Mouse (Mus musculus): ENCODE data around the gene Tnfrsf22. TPM values are rescaled to one million over a fixed set of nuclear protein-coding genes. Genes with fewer than 3 reads are reported as not detected.
A peak's percentile ranks its signal among the peaks of the same experiment; 100 is the strongest.

Tnfrsf22 gene
- polyA plus RNA-seq, 1 experiment from 2014 or later, result 15.1 TPM

GRCm38 (mm10) chr7:143624561-143624960, 24.9 kb downstream of the Tnfrsf22 start:
- ATAC-seq (ENCODE audit: low FRiP score, low TSS enrichment), result no peak
- H3K9me3 ChIP-seq (ENCODE audit: control insufficient read depth, low read length), result no peaks in the 10 kb centered on the region
- H3K27ac ChIP-seq (ENCODE audit: low read depth, low read length), result no peak overlapping the region
- H3K4me2 ChIP-seq (replicated peaks; ENCODE audit: low read depth, low read length), result no peak overlapping the region
- H3K4me3 ChIP-seq (ENCODE audit: low read length), result no peak overlapping the region
- no peaks in the 10 kb centered on the region for H3K36me3 ChIP-seq (ENCODE audit: control insufficient read depth, insufficient read depth, low read length)
- no peak overlapping the region for H3K9ac ChIP-seq (ENCODE audit: low read depth, low read length)
- 79% methylated on average over 3 of the region's 3 CpGs for WGBS
- H3K4me1 ChIP-seq (ENCODE audit: control insufficient read depth, insufficient read depth, low read length), result no peaks in the 10 kb centered on the region
- no peaks in the 10 kb centered on the region for H3K27me3 ChIP-seq (ENCODE audit: control insufficient read depth, insufficient read depth, low read length)

GRCm38 (mm10) chr7:143620951-143621350, 28.5 kb downstream of the Tnfrsf22 start:
- H3K27ac ChIP-seq (ENCODE audit: low read depth, low read length), result no peak overlapping the region
- H3K9ac ChIP-seq (ENCODE audit: low read depth, low read length), result no peak overlapping the region
- no peaks in the 10 kb centered on the region for H3K27me3 ChIP-seq (ENCODE audit: control insufficient read depth, insufficient read depth, low read length)
- H3K4me1 ChIP-seq (ENCODE audit: control insufficient read depth, insufficient read depth, low read length), result no peaks in the 10 kb centered on the region
- no peak overlapping the region for H3K4me3 ChIP-seq (ENCODE audit: low read length)
- ATAC-seq (ENCODE audit: low FRiP score, low TSS enrichment), result no peak
- no peaks in the 10 kb centered on the region for H3K9me3 ChIP-seq (ENCODE audit: control insufficient read depth, low read length)
- 72% methylated on average over 1 of the region's 1 CpGs for WGBS
- no peak overlapping the region for H3K4me2 ChIP-seq (replicated peaks; ENCODE audit: low read depth, low read length)
- H3K36me3 ChIP-seq (ENCODE audit: control insufficient read depth, insufficient read depth, low read length), result no peaks in the 10 kb centered on the region

- no peak overlapping the region for H3K4me3 ChIP-seq (ENCODE audit: low read length)
These were observed 34.9 kb downstream of the Tnfrsf22 start for GRCm38 (mm10) chr7:143614404-143615135.

GRCm38 (mm10) chr7:143612215-143612614, 37.2 kb downstream of the Tnfrsf22 start:
- WGBS, result 56% methylated on average over 3 of the region's 3 CpGs
- no peak overlapping the region for H3K4me2 ChIP-seq (replicated peaks; ENCODE audit: low read depth, low read length)
- ATAC-seq (ENCODE audit: low FRiP score, low TSS enrichment), result no peak

More at GRCm38 (mm10) chr7:143614404-143615135, 34.9 kb downstream of the Tnfrsf22 start:
- 53% methylated on average over 9 of the region's 9 CpGs for WGBS
- Histone ChIP-seq H3K9me3 (ENCODE audit: control insufficient read depth, low read length) (no peaks in the 10 kb centered on the region), H3K4me1 (ENCODE audit: control insufficient read depth, insufficient read depth, low read length) (0 out of 2 replicates have a peak, but pooled peaks cover 5% of the 10 kb centered on the region), H3K27ac (ENCODE audit: low read depth, low read length) (peak overlapping the region; percentile 42), H3K9ac (ENCODE audit: low read depth, low read length) (no peak overlapping the region), H3K27me3 (ENCODE audit: control insufficient read depth, insufficient read depth, low read length) (no peaks in the 10 kb centered on the region), H3K4me2 (replicated peaks; ENCODE audit: low read depth, low read length) (no peak overlapping the region), H3K36me3 (ENCODE audit: control insufficient read depth, insufficient read depth, low read length) (no peaks in the 10 kb centered on the region)
- ATAC-seq (ENCODE audit: low FRiP score, low TSS enrichment), result 0 out of 2 replicates have a peak, but pooled peaks have one; percentile 28

GRCm38 (mm10) chr7:143605321-143605720, 44.1 kb downstream of the Tnfrsf22 start:
- no peaks in the 10 kb centered on the region for H3K9me3 ChIP-seq (ENCODE audit: control insufficient read depth, low read length)
- no peaks in the 10 kb centered on the region for H3K36me3 ChIP-seq (ENCODE audit: control insufficient read depth, insufficient read depth, low read length)
- H3K27ac ChIP-seq (ENCODE audit: low read depth, low read length), result no peak overlapping the region
- no peak for ATAC-seq (ENCODE audit: low FRiP score, low TSS enrichment)
- WGBS, result 77% methylated on average over 3 of the region's 3 CpGs
- H3K9ac ChIP-seq (ENCODE audit: low read depth, low read length), result no peak overlapping the region
- no peaks in the 10 kb centered on the region for H3K4me1 ChIP-seq (ENCODE audit: control insufficient read depth, insufficient read depth, low read length)
- H3K4me2 ChIP-seq (replicated peaks; ENCODE audit: low read depth, low read length), result no peak overlapping the region
- H3K27me3 ChIP-seq (ENCODE audit: control insufficient read depth, insufficient read depth, low read length), result no peaks in the 10 kb centered on the region
- no peak overlapping the region for H3K4me3 ChIP-seq (ENCODE audit: low read length)

More at GRCm38 (mm10) chr7:143612215-143612614, 37.2 kb downstream of the Tnfrsf22 start:
- Histone ChIP-seq H3K4me3 (ENCODE audit: low read length) (no peak overlapping the region), H3K27me3 (ENCODE audit: control insufficient read depth, insufficient read depth, low read length) (no peaks in the 10 kb centered on the region), H3K4me1 (ENCODE audit: control insufficient read depth, insufficient read depth, low read length) (0 out of 2 replicates have a peak, but pooled peaks cover 5% of the 10 kb centered on the region), H3K27ac (ENCODE audit: low read depth, low read length) (no peak overlapping the region), H3K36me3 (ENCODE audit: control insufficient read depth, insufficient read depth, low read length) (no peaks in the 10 kb centered on the region), H3K9ac (ENCODE audit: low read depth, low read length) (no peak overlapping the region), H3K9me3 (ENCODE audit: control insufficient read depth, low read length) (no peaks in the 10 kb centered on the region)

- ATAC-seq (ENCODE audit: low FRiP score, low TSS enrichment), result no peak
- Histone ChIP-seq H3K9ac (ENCODE audit: low read depth, low read length) (no peak overlapping the region), H3K27ac (ENCODE audit: low read depth, low read length) (no peak overlapping the region), H3K9me3 (ENCODE audit: control insufficient read depth, low read length) (no peaks in the 10 kb centered on the region), H3K36me3 (ENCODE audit: control insufficient read depth, insufficient read depth, low read length) (no peaks in the 10 kb centered on the region), H3K4me2 (replicated peaks; ENCODE audit: low read depth, low read length) (no peak overlapping the region), H3K4me1 (ENCODE audit: control insufficient read depth, insufficient read depth, low read length) (no peaks in the 10 kb centered on the region), H3K27me3 (ENCODE audit: control insufficient read depth, insufficient read depth, low read length) (no peaks in the 10 kb centered on the region), H3K4me3 (ENCODE audit: low read length) (no peak overlapping the region)
- 64% methylated on average over 2 of the region's 2 CpGs for WGBS
These were observed 44.6 kb downstream of the Tnfrsf22 start for GRCm38 (mm10) chr7:143604889-143605288.

GRCm38 (mm10) chr7:143601705-143602104, 47.8 kb downstream of the Tnfrsf22 start:
- H3K4me2 ChIP-seq (replicated peaks; ENCODE audit: low read depth, low read length), result no peak overlapping the region
- H3K4me3 ChIP-seq (ENCODE audit: low read length), result no peak overlapping the region
- no peak overlapping the region for H3K27ac ChIP-seq (ENCODE audit: low read depth, low read length)
- peaks cover 8% of the 10 kb centered on the region for H3K4me1 ChIP-seq (ENCODE audit: control insufficient read depth, insufficient read depth, low read length)
- no peak overlapping the region for H3K9ac ChIP-seq (ENCODE audit: low read depth, low read length)
- no peaks in the 10 kb centered on the region for H3K36me3 ChIP-seq (ENCODE audit: control insufficient read depth, insufficient read depth, low read length)
- ATAC-seq (ENCODE audit: low FRiP score, low TSS enrichment), result no peak
- WGBS, result 76% methylated on average over 2 of the region's 2 CpGs
- no peaks in the 10 kb centered on the region for H3K27me3 ChIP-seq (ENCODE audit: control insufficient read depth, insufficient read depth, low read length)
- H3K9me3 ChIP-seq (ENCODE audit: control insufficient read depth, low read length), result no peaks in the 10 kb centered on the region

- Histone ChIP-seq H3K4me2 (replicated peaks; ENCODE audit: low read depth, low read length) (peak overlapping the region; percentile 91), H3K4me1 (ENCODE audit: control insufficient read depth, insufficient read depth, low read length) (peaks cover 8% of the 10 kb centered on the region), H3K27me3 (ENCODE audit: control insufficient read depth, insufficient read depth, low read length) (no peaks in the 10 kb centered on the region), H3K9me3 (ENCODE audit: control insufficient read depth, low read length) (no peaks in the 10 kb centered on the region), H3K4me3 (ENCODE audit: low read length) (peak overlapping the region; percentile 92), H3K9ac (ENCODE audit: low read depth, low read length) (no peak overlapping the region), H3K27ac (ENCODE audit: low read depth, low read length) (no peak overlapping the region), H3K36me3 (ENCODE audit: control insufficient read depth, insufficient read depth, low read length) (peaks cover 7% of the 10 kb centered on the region; the same call in 1 of the 2 replicates)
- no peak for ATAC-seq (ENCODE audit: low FRiP score, low TSS enrichment)
- 6% methylated on average over 15 of the region's 15 CpGs for WGBS
These were observed 49.2 kb downstream of the Tnfrsf22 start for GRCm38 (mm10) chr7:143600231-143600740.

Data from kidney, embryonic 14.5 days (tissue).